Mouse (Mus musculus) embryonic facial prominence, embryonic 14.5 days (tissue): ENCODE measurements at regions not wholly inside any gene's neighbourhood (a gene's known extent, or its start where the extent isn't known, plus 50 kb on each side); places are given as distances from the start of the nearest gene placed in this dataset.

Source experiments
- ATAC-seq: fragments of 200-750 bp; cut with Nextera tagmentation; 2 replicates; pipeline ENCODE4 v1.8.0; 2017; ENCODE audit warnings: low read depth, moderate number of reproducible peaks, moderate TSS enrichment
- DNase-seq: peaks from one replicate; pipeline ENCODE4 v3.0.0-alpha.2; 2015; ENCODE audit warnings: low spot score
- H3K27ac ChIP-seq: fragments of 300-500 bp; sonication (generic); replicated peaks from 2 replicates; pipeline ENCODE4 v1.5.1; 2014; ENCODE audit warnings: low read depth, mild to moderate bottlenecking, low read length, moderate library complexity
- H3K27me3 ChIP-seq: fragments of 300-500 bp; sonication (generic); replicated peaks from 2 replicates; pipeline ENCODE4 v1.6.1; 2014; ENCODE audit warnings: low read length; ENCODE audit not compliant: control insufficient read depth, insufficient read depth
- H3K36me3 ChIP-seq: fragments of 300-500 bp; sonication (generic); 2 replicates; pipeline ENCODE4 v1.6.1; 2014; ENCODE audit warnings: low read length, mixed read lengths; ENCODE audit not compliant: control insufficient read depth, insufficient read depth
- H3K4me1 ChIP-seq: fragments of 300-500 bp; sonication (generic); 2 replicates; pipeline ENCODE4 v1.6.1; 2014; ENCODE audit warnings: antibody characterized with exemption, low read length; ENCODE audit not compliant: control insufficient read depth, insufficient read depth
- H3K4me2 ChIP-seq: fragments of 300-500 bp; sonication (generic); 2 replicates; pipeline ENCODE4 v1.6.1; 2014; ENCODE audit warnings: low read depth, mild to moderate bottlenecking, low read length, moderate library complexity, mixed read lengths
- H3K4me3 ChIP-seq: fragments of 300-500 bp; sonication (generic); 2 replicates; pipeline ENCODE4 v1.5.1; 2014; ENCODE audit warnings: low read depth, mild to moderate bottlenecking, low read length
- H3K9ac ChIP-seq: fragments of 300-500 bp; sonication (generic); 2 replicates; pipeline ENCODE4 v1.6.1; 2014; ENCODE audit warnings: low read depth, mild to moderate bottlenecking, low read length, moderate library complexity, mixed read lengths
- H3K9me3 ChIP-seq: fragments of 300-500 bp; sonication (generic); 2 replicates; pipeline ENCODE4 v1.6.1; 2016; ENCODE audit warnings: low read length; ENCODE audit not compliant: control insufficient read depth
- WGBS: fragments of 180-500 bp; shearing (Covaris S2); extraction: QIAGEN DNeasy Blood & Tissue Kit; methylation state at CpG from one replicate; pipeline ENCODE4 v1.1.7; 2014; 5-methylcytosine and 5-hydroxymethylcytosine counted together

- no peak overlapping the region for H3K9ac ChIP-seq
- DNase-seq, result peak; percentile 86
- 0 out of 2 replicates have a peak, but pooled peaks have one; percentile 37 for ATAC-seq
These were observed 195.0 kb upstream of the Meox2 start for GRCm38 (mm10) chr12:36913364-36913763.

GRCm38 (mm10) chr12:36917576-36918106 is 190.7 kb upstream of the Meox2 start:
- no peaks in the 10 kb centered on the region for H3K27me3 ChIP-seq
- H3K27ac ChIP-seq, result no peak overlapping the region
- no peaks in the 10 kb centered on the region for H3K36me3 ChIP-seq
- DNase-seq (peak; percentile 20), ATAC-seq (no peak)
- no peaks in the 10 kb centered on the region for H3K9me3 ChIP-seq
- H3K4me1 ChIP-seq, result no peaks in the 10 kb centered on the region
- H3K4me3 ChIP-seq, result no peak overlapping the region
- H3K9ac ChIP-seq, result no peak overlapping the region
- H3K4me2 ChIP-seq, result no peak overlapping the region
- 27% methylated on average over 1 of the region's 1 CpGs for whole genome bisulfite sequencing

More at GRCm38 (mm10) chr12:36913364-36913763, 195.0 kb upstream of the Meox2 start:
- Histone ChIP-seq H3K27ac (no peak overlapping the region), H3K4me3 (no peak overlapping the region), H3K9me3 (no peaks in the 10 kb centered on the region), H3K27me3 (no peaks in the 10 kb centered on the region), H3K4me2 (no peak overlapping the region), H3K4me1 (no peaks in the 10 kb centered on the region), H3K36me3 (no peaks in the 10 kb centered on the region)

- no peak overlapping the region for H3K4me3 ChIP-seq
- H3K9ac ChIP-seq, result no peak overlapping the region
- H3K27ac ChIP-seq, result no peak overlapping the region
- H3K27me3 ChIP-seq, result no peaks in the 10 kb centered on the region
- no peaks in the 10 kb centered on the region for H3K4me1 ChIP-seq
- 42% methylated on average over 5 of the region's 5 CpGs for WGBS
- ATAC-seq (peak; percentile 37; the same call in 1 of the 2 replicates), DNase-seq (no peak)
- H3K9me3 ChIP-seq, result no peaks in the 10 kb centered on the region
- no peak overlapping the region for H3K4me2 ChIP-seq
- no peaks in the 10 kb centered on the region for H3K36me3 ChIP-seq
These were observed 190.0 kb upstream of the Meox2 start for GRCm38 (mm10) chr12:36918294-36918876.

GRCm38 (mm10) chr12:36923558-36923957 is 184.8 kb upstream of the Meox2 start:
- Histone ChIP-seq H3K9ac (no peak overlapping the region), H3K4me1 (no peaks in the 10 kb centered on the region), H3K9me3 (no peaks in the 10 kb centered on the region), H3K4me2 (no peak overlapping the region), H3K4me3 (no peak overlapping the region), H3K27me3 (no peaks in the 10 kb centered on the region), H3K36me3 (no peaks in the 10 kb centered on the region), H3K27ac (no peak overlapping the region)
- 88% methylated on average over 2 of the region's 2 CpGs for WGBS
- DNase-seq (no peak), ATAC-seq (no peak)

- Histone ChIP-seq H3K4me1 (no peaks in the 10 kb centered on the region), H3K4me2 (no peak overlapping the region), H3K9me3 (no peaks in the 10 kb centered on the region), H3K27ac (no peak overlapping the region), H3K36me3 (no peaks in the 10 kb centered on the region), H3K9ac (no peak overlapping the region), H3K4me3 (no peak overlapping the region), H3K27me3 (no peaks in the 10 kb centered on the region)
- peak; percentile 27 for DNase-seq
- WGBS, result 52% methylated on average over 4 of the region's 4 CpGs
- ATAC-seq, result no peak
These were observed 182.1 kb upstream of the Meox2 start for GRCm38 (mm10) chr12:36926225-36926624.

GRCm38 (mm10) chr12:36933118-36933610 is 175.2 kb upstream of the Meox2 start:
- H3K27ac ChIP-seq, result peak overlapping the region; percentile 13; the same call in 1 of the 2 replicates
- no peaks in the 10 kb centered on the region for H3K9me3 ChIP-seq
- no peak overlapping the region for H3K9ac ChIP-seq
- H3K36me3 ChIP-seq, result no peaks in the 10 kb centered on the region
- peak; percentile 33 for DNase-seq
- no peaks in the 10 kb centered on the region for H3K27me3 ChIP-seq
- H3K4me1 ChIP-seq, result peaks cover 6% of the 10 kb centered on the region; the same call in 1 of the 2 replicates
- 7% methylated on average over 6 of the region's 6 CpGs for WGBS
- H3K4me2 ChIP-seq, result 0 out of 2 replicates have a peak overlapping the region, but pooled peaks have one; percentile 18
- ATAC-seq, result no peak
- no peak overlapping the region for H3K4me3 ChIP-seq

- no peaks in the 10 kb centered on the region for H3K36me3 ChIP-seq
- no peak overlapping the region for H3K9ac ChIP-seq
- no peak overlapping the region for H3K4me3 ChIP-seq
- H3K9me3 ChIP-seq, result no peaks in the 10 kb centered on the region
- H3K4me1 ChIP-seq, result no peaks in the 10 kb centered on the region
- DNase-seq (no peak), ATAC-seq (no peak)
- WGBS, result 86% methylated on average over 1 of the region's 1 CpGs
- no peak overlapping the region for H3K27ac ChIP-seq
- H3K27me3 ChIP-seq, result no peaks in the 10 kb centered on the region
- no peak overlapping the region for H3K4me2 ChIP-seq
These were observed 164.4 kb upstream of the Meox2 start for GRCm38 (mm10) chr12:36943903-36944302.

- Histone ChIP-seq H3K36me3 (no peaks in the 10 kb centered on the region), H3K9me3 (no peaks in the 10 kb centered on the region), H3K27ac (no peak overlapping the region), H3K4me2 (no peak overlapping the region), H3K27me3 (no peaks in the 10 kb centered on the region), H3K4me3 (no peak overlapping the region), H3K4me1 (no peaks in the 10 kb centered on the region), H3K9ac (no peak overlapping the region)
- ATAC-seq, result no peak
- peak; percentile 85 for DNase-seq
- WGBS, result 19% methylated on average over 1 of the region's 1 CpGs
These were observed 162.4 kb upstream of the Meox2 start for GRCm38 (mm10) chr12:36945964-36946363.

- Histone ChIP-seq H3K9me3 (no peaks in the 10 kb centered on the region), H3K27ac (no peak overlapping the region), H3K4me1 (no peaks in the 10 kb centered on the region), H3K9ac (no peak overlapping the region), H3K4me2 (no peak overlapping the region), H3K36me3 (no peaks in the 10 kb centered on the region), H3K27me3 (no peaks in the 10 kb centered on the region), H3K4me3 (no peak overlapping the region)
- 87% methylated on average over 3 of the region's 3 CpGs for WGBS
- DNase-seq, result no peak
- no peak for ATAC-seq
These were observed 160.4 kb upstream of the Meox2 start for GRCm38 (mm10) chr12:36947902-36948301.
